Mouse (Mus musculus): ENCODE measurements around the gene P2rx5. TPM values are rescaled to one million over a fixed set of nuclear protein-coding genes. Genes with fewer than 3 reads are reported as not detected.
A peak's percentile ranks its signal among the peaks of the same experiment; 100 is the strongest.

Gene P2rx5
- total and polyA plus RNA-seq, 3 experiments: 0.04 to 0.25 TPM; not detected in 1

DNA sequence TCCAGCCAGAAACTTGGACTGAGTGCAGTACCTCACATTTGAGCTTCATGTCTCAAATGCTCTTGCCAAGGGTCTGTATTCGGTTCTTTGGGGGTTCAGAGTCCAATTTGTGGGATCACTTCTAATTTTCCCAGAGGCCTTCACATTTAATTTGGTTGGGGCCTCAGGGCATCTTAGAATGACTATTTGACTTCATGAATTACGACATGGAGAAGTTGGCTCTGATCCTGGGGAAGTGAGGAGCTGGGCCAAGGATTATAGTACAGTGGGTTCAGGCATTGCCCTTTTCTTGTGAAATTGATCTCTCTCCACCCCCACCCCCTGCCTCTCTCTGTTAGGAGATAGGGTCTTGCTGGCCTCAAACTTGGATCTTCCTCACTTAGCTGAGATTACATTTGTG is 40.8 kb downstream of the P2rx5 start:
- H3K27me3 ChIP-seq (ENCODE audit: control insufficient read depth in 1 of 2, insufficient read depth in 2 of 2, low read length in 2 of 2): no peaks in the 10 kb centered on the region
- H3K36me3 ChIP-seq (ENCODE audit: control insufficient read depth in 1 of 2, insufficient read depth in 2 of 2, low read length in 2 of 2): peaks cover 0 to 3% of the 10 kb centered on the region in 2 experiments; a peak in 1 of 4 replicates
- no peak overlapping the region for H3K9ac ChIP-seq (ENCODE audit: control insufficient read depth, low read depth, low read length, poor library complexity, severe bottlenecking)
- H3K4me3 ChIP-seq (ENCODE audit: control insufficient read depth in 1 of 2, insufficient read depth in 1 of 2, low read depth in 2 of 2, low read length in 2 of 2): no peak overlapping the region
- no peak for TF ChIP-seq EP300 (IDR thresholded peaks at IDR 0.05; ENCODE audit: low read depth in 1 of 2, low read length in 2 of 2)
- no peak for TF ChIP-seq NRF1 (IDR thresholded peaks at IDR 0.05; ENCODE audit: insufficient read depth, low read depth, low read length, poor library complexity, severe bottlenecking)
- TF ChIP-seq JUND (IDR thresholded peaks at IDR 0.05; ENCODE audit: low read depth, low read length): no peak
- DNase-seq (ENCODE audit: low read depth, low spot score): no peak
- H3K79me2 ChIP-seq (ENCODE audit: control insufficient read depth, insufficient read depth, low read length, poor library complexity): no peaks in the 10 kb centered on the region; the same call in 1 of the 2 replicates
- H3K4me1 ChIP-seq (ENCODE audit: control insufficient read depth in 1 of 2, insufficient read depth in 2 of 2, low read length in 2 of 2): 0 out of 4 replicates have a peak, but pooled peaks cover 0 to 2% of the 10 kb centered on the region in 2 experiments
- H3K27ac ChIP-seq (ENCODE audit: control insufficient read depth, low read depth, low read length): no peak overlapping the region
- H3K9me3 ChIP-seq (replicated peaks; ENCODE audit: insufficient read depth, low read length): no peaks in the 10 kb centered on the region

- H3K79me2 ChIP-seq (ENCODE audit: control insufficient read depth, insufficient read depth, low read length, poor library complexity): no peaks in the 10 kb centered on the region; the same call in 1 of the 2 replicates
- H3K9me3 ChIP-seq (replicated peaks; ENCODE audit: insufficient read depth, low read length): no peaks in the 10 kb centered on the region
- no peak overlapping the region for H3K9ac ChIP-seq (ENCODE audit: control insufficient read depth, low read depth, low read length, poor library complexity, severe bottlenecking)
- H3K27me3 ChIP-seq (ENCODE audit: control insufficient read depth in 1 of 2, insufficient read depth in 2 of 2, low read length in 2 of 2): no peaks in the 10 kb centered on the region
- no peak overlapping the region for H3K4me3 ChIP-seq (ENCODE audit: control insufficient read depth in 1 of 2, insufficient read depth in 1 of 2, low read depth in 2 of 2, low read length in 2 of 2)
- peak; percentile 29 for DNase-seq (ENCODE audit: low read depth, low spot score)
- 0 out of 4 replicates have a peak, but pooled peaks cover 0 to 2% of the 10 kb centered on the region in 2 experiments for H3K4me1 ChIP-seq (ENCODE audit: control insufficient read depth in 1 of 2, insufficient read depth in 2 of 2, low read length in 2 of 2)
- peaks cover 0 to 3% of the 10 kb centered on the region in 2 experiments; a peak in 1 of 4 replicates for H3K36me3 ChIP-seq (ENCODE audit: control insufficient read depth in 1 of 2, insufficient read depth in 2 of 2, low read length in 2 of 2)
- H3K27ac ChIP-seq (ENCODE audit: control insufficient read depth, low read depth, low read length): no peak overlapping the region
- no peak for TF ChIP-seq EP300 (IDR thresholded peaks at IDR 0.05; ENCODE audit: low read depth in 1 of 2, low read length in 2 of 2)
- peak in 2 of 3 experiments; percentile 38 to 47; a peak in 4 of 6 replicates for TF ChIP-seq CTCF (IDR thresholded peaks at IDR 0.05 in 2 of 3, conservative IDR thresholded peaks at IDR 0.05 in 1 of 3; ENCODE audit: control insufficient read depth in 1 of 3, insufficient read depth in 1 of 3, low read depth in 2 of 3, low read length in 3 of 3, poor library complexity in 1 of 3, severe bottlenecking in 1 of 3)
- TF ChIP-seq RAD21 (IDR thresholded peaks at IDR 0.05; ENCODE audit: low read depth, low read length): peak; percentile 30
- no peak for TF ChIP-seq MYC (IDR thresholded peaks at IDR 0.05; ENCODE audit: low read depth, low read length)
- TF ChIP-seq MEF2A (IDR thresholded peaks at IDR 0.05; ENCODE audit: extremely low read depth, insufficient replicate concordance, low read depth, low read length, poor library complexity, severe bottlenecking): no peak
- TF ChIP-seq CHD2 (IDR thresholded peaks at IDR 0.05; ENCODE audit: low read length): no peak
- TF ChIP-seq SMC3 (IDR thresholded peaks at IDR 0.05; ENCODE audit: low read depth, low read length): peak; percentile 49
- TF ChIP-seq MAFK (IDR thresholded peaks at IDR 0.05; ENCODE audit: borderline replicate concordance, low read depth, low read length): no peak
Observed at GRCm38 (mm10) chr11:73201597-73201996, 41.4 kb downstream of the P2rx5 start.

GRCm38 (mm10) chr11:73203895-73204294 is 43.7 kb downstream of the P2rx5 start:
- Histone ChIP-seq H3K36me3 (ENCODE audit: control insufficient read depth in 1 of 2, insufficient read depth in 2 of 2, low read length in 2 of 2) (peaks cover 0 to 3% of the 10 kb centered on the region in 2 experiments; a peak in 1 of 4 replicates), H3K4me3 (ENCODE audit: control insufficient read depth in 1 of 2, insufficient read depth in 1 of 2, low read depth in 2 of 2, low read length in 2 of 2) (no peak overlapping the region), H3K9me3 (replicated peaks; ENCODE audit: insufficient read depth, low read length) (no peaks in the 10 kb centered on the region), H3K4me1 (ENCODE audit: control insufficient read depth in 1 of 2, insufficient read depth in 2 of 2, low read length in 2 of 2) (no peaks in the 10 kb centered on the region), H3K27me3 (ENCODE audit: control insufficient read depth in 1 of 2, insufficient read depth in 2 of 2, low read length in 2 of 2) (no peaks in the 10 kb centered on the region), H3K9ac (ENCODE audit: control insufficient read depth, low read depth, low read length, poor library complexity, severe bottlenecking) (no peak overlapping the region), H3K27ac (ENCODE audit: control insufficient read depth, low read depth, low read length) (no peak overlapping the region), H3K79me2 (ENCODE audit: control insufficient read depth, insufficient read depth, low read length, poor library complexity) (no peaks in the 10 kb centered on the region)
- no peak for DNase-seq (ENCODE audit: low read depth, low spot score)
- no peak for TF ChIP-seq E2F4 (IDR thresholded peaks at IDR 0.05; ENCODE audit: borderline replicate concordance, low read depth, low read length)
- TF ChIP-seq MYC (IDR thresholded peaks at IDR 0.05; ENCODE audit: low read depth, low read length): no peak
- TF ChIP-seq TAL1 (IDR thresholded peaks at IDR 0.05; ENCODE audit: low read length): no peak
- no peak for TF ChIP-seq POLR2AphosphoS2 (IDR thresholded peaks at IDR 0.05; ENCODE audit: low read length)
- TF ChIP-seq TCF12 (IDR thresholded peaks at IDR 0.05; ENCODE audit: low read depth, low read length): no peak

All from MEL (cell line).